Mouse (Mus musculus) thymus, postnatal 25 days (tissue): ENCODE results near the gene Ltf.

Source experiments
- DNase-seq: peaks from one replicate; pipeline ENCODE4 v3.0.0; 2022

The Ltf gene

GRCm38 (mm10) chr9:111042266-111042665 lies 23.2 kb downstream of the Ltf start:
- DNase-seq = no peak

GRCm38 (mm10) chr9:111046222-111046621 lies 27.2 kb downstream of the Ltf start:
- DNase-seq = no peak

DNA sequence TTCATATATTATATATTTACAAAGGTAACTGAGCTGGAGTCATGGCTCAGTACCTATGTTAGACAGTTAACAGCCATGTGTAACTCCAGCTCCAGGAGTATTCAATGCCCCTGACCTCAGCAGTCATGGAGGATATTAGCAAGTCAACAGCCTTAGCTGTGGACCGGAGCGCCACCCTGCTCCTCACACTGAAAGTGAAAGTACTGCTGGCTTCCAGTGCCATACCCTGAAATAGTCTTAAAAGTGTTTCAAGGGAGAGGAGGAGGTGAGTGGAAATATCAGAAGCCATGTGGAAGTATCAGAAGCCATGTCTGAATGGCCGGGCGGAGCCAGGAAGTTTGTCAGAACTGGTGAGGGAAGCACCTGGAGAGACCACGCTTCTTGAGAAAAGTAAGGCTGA lies 28.2 kb downstream of the Ltf start:
- DNase-seq = no peak

DNA sequence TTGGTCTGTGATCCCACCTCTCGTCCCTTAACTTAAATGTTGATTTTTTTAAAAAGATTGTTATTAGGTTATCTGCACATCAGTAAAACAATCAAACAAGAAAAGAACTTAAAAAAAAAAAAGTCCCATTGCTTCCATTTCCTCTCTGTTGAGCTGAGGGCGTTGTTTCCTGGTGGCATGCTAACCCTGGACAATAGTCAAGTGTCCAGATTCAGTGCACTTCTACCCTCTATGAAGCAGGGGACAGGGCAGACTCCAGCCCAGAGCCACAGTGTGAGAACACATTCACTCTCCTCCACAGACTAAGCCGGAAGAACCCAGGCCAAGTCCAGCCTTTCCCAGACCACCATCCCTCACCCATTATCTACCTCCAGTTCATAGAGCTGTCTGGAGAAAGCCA lies 29.4 kb downstream of the Ltf start:
- no peak for DNase-seq

DNA sequence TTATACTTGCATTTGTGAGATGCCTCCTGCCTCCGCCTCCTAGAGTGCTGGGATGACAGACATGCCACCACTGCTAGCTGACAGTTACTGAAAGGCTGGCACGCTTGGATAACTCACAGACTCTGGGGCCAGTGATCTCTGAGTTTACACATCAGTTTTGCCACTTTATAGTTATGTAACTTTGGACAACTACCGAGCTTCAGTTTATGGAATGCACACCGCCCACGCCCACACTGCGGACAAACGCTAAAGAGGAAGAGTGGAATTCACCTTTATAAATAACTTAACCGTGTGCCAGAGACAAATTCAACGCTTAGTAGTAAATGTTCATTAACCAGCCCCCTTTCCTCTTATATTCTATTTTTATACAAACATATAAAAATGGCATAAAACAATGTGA lies 35.9 kb downstream of the Ltf start:
- DNase-seq = no peak

DNA sequence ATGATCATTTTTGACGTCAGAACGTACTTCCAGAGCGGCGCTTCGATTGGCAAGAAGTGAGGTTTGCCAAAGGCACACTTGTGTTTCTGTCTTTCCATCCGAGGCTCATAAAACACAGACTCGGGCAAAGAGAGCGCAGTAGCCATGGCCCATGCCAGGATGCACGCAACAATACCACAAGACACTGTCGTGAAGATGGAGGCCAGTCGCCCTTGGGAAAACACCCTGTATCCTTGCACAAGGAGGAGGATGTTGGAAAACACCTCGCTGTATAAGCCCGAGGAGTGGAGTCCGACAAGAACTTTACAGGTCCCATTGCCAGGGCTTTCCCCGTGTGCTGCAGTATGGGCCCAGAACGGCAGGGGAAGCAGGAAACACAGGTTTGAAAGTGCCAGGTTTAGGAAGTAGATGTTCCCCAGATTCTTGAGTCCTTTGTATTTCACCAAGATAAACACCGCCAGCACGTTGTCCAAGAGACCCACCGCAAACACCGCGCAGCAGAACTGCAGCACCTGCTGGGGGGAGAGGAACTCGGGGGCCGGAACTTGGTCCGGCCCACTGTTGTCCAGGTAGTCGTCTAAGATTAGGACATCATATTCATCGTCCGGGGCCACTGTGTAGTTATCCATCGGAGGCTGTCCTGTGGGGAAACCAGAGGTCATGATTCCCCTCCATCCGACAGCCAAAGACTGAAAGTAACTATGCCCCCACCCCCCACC lies 36.9 kb downstream of the Ltf start:
- DNase-seq = peak; percentile 5

GRCm38 (mm10) chr9:111056519-111056797 lies 37.4 kb downstream of the Ltf start:
- no peak for DNase-seq

GRCm38 (mm10) chr9:111056798-111057543 lies 37.9 kb downstream of the Ltf start, which contains the start of gene Ccrl2:
Ccrl2 (minus strand) TSS chr9:111057519.
- DNase-seq = no peak

- DNase-seq = no peak
These were observed 38.7 kb downstream of the Ltf start for GRCm38 (mm10) chr9:111057544-111058370.

GRCm38 (mm10) chr9:111058943-111059556 lies 40.0 kb downstream of the Ltf start:
- no peak for DNase-seq

GRCm38 (mm10) chr9:111062840-111063239 lies 43.8 kb downstream of the Ltf start:
- no peak for DNase-seq

DNA sequence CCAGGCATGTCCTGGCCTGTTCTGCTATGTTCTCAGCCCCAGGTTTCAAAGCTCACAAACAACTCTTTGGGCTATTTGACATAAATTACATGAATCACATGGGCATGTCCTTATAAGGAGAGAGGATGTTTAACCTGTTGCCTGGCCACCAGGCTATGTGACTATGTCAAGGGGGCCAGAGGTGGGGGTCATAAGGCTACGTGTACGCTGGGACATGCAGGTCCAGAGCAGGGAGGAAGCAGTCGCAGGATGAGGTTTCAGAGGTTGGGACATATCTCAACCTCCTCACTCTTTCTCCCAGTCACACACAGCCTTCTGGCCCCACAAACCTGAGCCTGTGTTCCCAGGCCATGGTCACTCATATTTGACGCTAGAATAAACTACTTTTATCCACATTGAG lies 48.0 kb downstream of the Ltf start:
- DNase-seq = no peak

DNA sequence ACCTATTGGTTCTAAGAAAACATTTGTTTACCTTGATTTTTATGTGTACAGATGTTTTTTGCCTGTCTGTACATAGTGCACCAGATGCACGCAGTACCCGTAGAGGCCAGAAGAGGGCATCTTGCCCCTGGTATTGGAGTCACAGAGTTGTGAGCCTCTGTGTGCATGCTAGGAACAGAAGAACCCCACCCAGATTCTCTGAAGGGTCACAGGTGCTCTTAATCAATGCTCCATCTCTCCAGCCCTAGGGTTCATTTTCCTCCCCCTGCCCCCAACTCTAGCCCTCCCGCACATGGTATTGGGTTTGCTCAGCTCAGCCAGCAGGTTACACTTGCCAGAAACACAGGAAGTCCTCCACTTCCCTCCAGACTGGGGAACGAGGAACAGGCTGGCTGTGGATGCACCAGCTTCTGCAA lies 51.5 kb downstream of the Ltf start:
- peak; percentile 62 for DNase-seq

- DNase-seq = no peak
These were observed 53.1 kb downstream of the Ltf start for GRCm38 (mm10) chr9:111072175-111072574.

DNA sequence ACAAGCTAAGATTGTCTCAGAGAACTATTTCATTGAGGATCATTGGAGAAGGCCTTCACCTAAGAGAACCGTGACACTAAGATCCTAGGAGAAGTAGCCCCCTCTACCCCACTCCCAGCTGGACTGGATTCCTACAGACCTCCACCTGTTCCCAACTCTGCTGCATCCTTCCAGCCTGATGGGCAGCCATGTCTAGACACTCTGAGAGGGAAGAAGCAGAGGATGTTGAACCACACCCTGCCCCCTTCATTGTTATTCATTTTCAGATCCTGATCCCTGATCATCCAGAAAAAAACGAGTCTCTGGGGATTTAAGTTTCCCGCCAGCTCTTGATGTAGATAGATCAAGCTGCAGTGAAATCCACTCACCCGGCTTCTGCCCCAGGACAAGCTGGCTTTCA lies 53.9 kb downstream of the Ltf start:
- no peak for DNase-seq

- peak; percentile 16 for DNase-seq
These were observed 58.7 kb downstream of the Ltf start for GRCm38 (mm10) chr9:111077745-111078144.

GRCm38 (mm10) chr9:111080801-111081200 lies 61.7 kb downstream of the Ltf start:
- DNase-seq = no peak

DNA sequence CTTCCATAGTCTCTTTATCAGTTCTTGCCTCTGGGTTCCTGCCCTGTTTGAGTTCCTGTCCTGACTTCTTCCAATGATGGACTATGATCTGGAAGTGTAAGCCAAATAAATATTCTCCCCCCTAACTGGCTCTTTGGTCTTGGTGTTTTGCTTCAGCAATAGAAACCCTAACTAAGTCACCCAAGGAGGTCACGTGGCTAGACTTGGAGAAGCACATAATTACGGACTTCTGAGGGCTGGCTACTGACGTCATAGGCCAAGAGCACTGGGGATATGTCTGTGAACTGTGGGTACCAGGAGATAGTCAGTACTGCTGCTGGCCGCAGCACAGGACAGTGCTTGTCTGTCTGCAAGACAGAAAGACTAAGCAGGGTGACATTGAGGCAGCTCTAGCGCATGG lies 62.7 kb downstream of the Ltf start:
- no peak for DNase-seq

- DNase-seq = no peak
These were observed 66.3 kb downstream of the Ltf start for GRCm38 (mm10) chr9:111085329-111085728.

GRCm38 (mm10) chr9:111086137-111086536 lies 67.1 kb downstream of the Ltf start:
- no peak for DNase-seq

GRCm38 (mm10) chr9:111086995-111087606 lies 68.0 kb downstream of the Ltf start:
- no peak for DNase-seq

- DNase-seq = no peak
These were observed 68.9 kb downstream of the Ltf start for GRCm38 (mm10) chr9:111087960-111088359.

DNA sequence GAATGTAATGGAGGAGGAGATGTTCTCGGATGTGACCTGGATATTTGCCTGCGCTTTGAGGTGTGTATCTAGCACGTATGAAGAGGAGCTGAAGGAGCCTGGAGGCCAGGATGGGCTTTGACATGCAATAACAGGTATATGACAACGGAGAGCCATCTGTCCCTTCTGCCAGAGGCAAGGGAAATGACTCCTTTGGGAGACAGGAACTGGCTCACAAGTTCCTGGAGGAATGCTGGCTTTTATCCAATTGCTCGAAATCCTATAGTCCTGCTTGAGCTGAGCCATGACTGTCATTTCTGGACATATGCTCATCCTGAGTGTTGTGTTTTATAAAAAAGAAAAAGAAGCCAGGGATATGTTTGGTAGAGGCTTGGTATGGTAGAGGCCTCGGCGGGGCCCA lies 69.8 kb downstream of the Ltf start:
- DNase-seq = no peak
